Mouse (Mus musculus) limb, embryonic 15.5 days (tissue): Measurements from ENCODE around the gene Acp4. TPM values are rescaled to one million over a fixed set of nuclear protein-coding genes. Genes with fewer than 3 reads are reported as not detected.
"Not testable (repeated sequence)": the region's sequence is repeated elsewhere in the genome, so short reads cannot be mapped to it uniquely, and the experiment has no call there.

Source experiments
- ATAC-seq: fragments of 200-750 bp; cut with Nextera tagmentation; 2 replicates; pipeline ENCODE4 v1.8.0; 2017; ENCODE audit warnings: low read depth, moderate TSS enrichment; ENCODE audit not compliant: insufficient number of reproducible peaks, low FRiP score, low TSS enrichment
- H3K27ac ChIP-seq: fragments of 300-500 bp; sonication (generic); 2 replicates; pipeline ENCODE4 v1.5.1; 2015; ENCODE audit warnings: moderate library complexity, mild to moderate bottlenecking, inconsistent platforms
- H3K27me3 ChIP-seq: fragments of 300-500 bp; sonication (generic); 2 replicates; pipeline ENCODE4 v1.6.1; 2015; ENCODE audit warnings: inconsistent platforms
- H3K36me3 ChIP-seq: fragments of 300-500 bp; sonication (generic); 2 replicates; pipeline ENCODE4 v1.6.1; 2015; ENCODE audit warnings: inconsistent platforms
- H3K4me1 ChIP-seq: fragments of 300-500 bp; sonication (generic); 2 replicates; pipeline ENCODE4 v1.6.1; 2015; ENCODE audit warnings: inconsistent platforms
- H3K4me2 ChIP-seq: fragments of 300-500 bp; sonication (generic); 2 replicates; pipeline ENCODE4 v1.6.1; 2015; ENCODE audit warnings: mild to moderate bottlenecking, inconsistent platforms
- H3K4me3 ChIP-seq: fragments of 300-500 bp; sonication (generic); 2 replicates; pipeline ENCODE4 v1.5.1; 2015; ENCODE audit warnings: mild to moderate bottlenecking, inconsistent platforms
- H3K9ac ChIP-seq: fragments of 300-500 bp; sonication (generic); 2 replicates; pipeline ENCODE4 v1.6.1; 2015; ENCODE audit warnings: inconsistent platforms
- H3K9me3 ChIP-seq: fragments of 300-500 bp; sonication (generic); 2 replicates; pipeline ENCODE4 v1.6.1; 2016; ENCODE audit warnings: inconsistent platforms
- WGBS: fragments of 180-500 bp; shearing (Covaris S2); methylation state at CpG from one replicate; pipeline ENCODE4 v1.1.7; 2015; 5-methylcytosine and 5-hydroxymethylcytosine counted together
- polyA plus RNA-seq: library from polyadenylated mRNA; unstranded; fragments of >200 nt; fragmentation: Nextera tagmentation; extraction: Ambion mirVana; gene quantifications from 2 replicates; pipeline ENCODE4 v1.2.1, GENCODE M21; 2015

The Acp4 gene
- polyA plus RNA-seq, 1 experiment from 2014 or later, result 0.33 TPM

- no peaks in the 10 kb centered on the region for H3K4me1 ChIP-seq
- 53% methylated on average over 2 of the region's 2 CpGs for whole genome bisulfite sequencing
- no peak overlapping the region for H3K4me3 ChIP-seq
- H3K9me3 ChIP-seq, result no peaks in the 10 kb centered on the region
- no peak overlapping the region for H3K4me2 ChIP-seq
- no peak overlapping the region for H3K27ac ChIP-seq
- no peak for ATAC-seq
- H3K36me3 ChIP-seq, result no peaks in the 10 kb centered on the region
- no peak overlapping the region for H3K9ac ChIP-seq
- H3K27me3 ChIP-seq, result no peaks in the 10 kb centered on the region
These were observed 17.3 kb downstream of the Acp4 start for GRCm38 (mm10) chr7:44239913-44240312.

GRCm38 (mm10) chr7:44235909-44236308, 21.3 kb downstream of the Acp4 start, which contains the start of gene Gm36864:
Gene Gm36864, plus strand, starts transcription at chr7:44236177.
- Histone ChIP-seq H3K27me3 (no peaks in the 10 kb centered on the region), H3K36me3 (no peaks in the 10 kb centered on the region), H3K27ac (no peak within 1 kb of the TSS), H3K4me1 (no peaks in the 10 kb centered on the region), H3K4me3 (no peak within 1 kb of the TSS), H3K9ac (no peak within 1 kb of the TSS), H3K9me3 (no peaks in the 10 kb centered on the region), H3K4me2 (no peak within 1 kb of the TSS)
- 73% methylated on average over 3 of the region's 3 CpGs for WGBS
- ATAC-seq, result no peak

- Histone ChIP-seq H3K4me1 (no peaks in the 10 kb centered on the region), H3K9me3 (no peaks in the 10 kb centered on the region), H3K27ac (no peak within 1 kb of the TSS), H3K36me3 (no peaks in the 10 kb centered on the region), H3K27me3 (no peaks in the 10 kb centered on the region), H3K4me3 (no peak within 1 kb of the TSS), H3K9ac (no peak within 1 kb of the TSS), H3K4me2 (no peak within 1 kb of the TSS)
- 35% methylated on average over 1 of the region's 1 CpGs for WGBS
- ATAC-seq, result no peak
These were observed 32.1 kb downstream of the Acp4 start, which contains the start of gene Klk1 for GRCm38 (mm10) chr7:44225076-44225475. Gene Klk1, plus strand, starts transcription at chr7:44225360.

- not testable (repeated sequence) for ATAC-seq, H3K4me1 ChIP-seq, H3K27ac ChIP-seq, H3K27me3 ChIP-seq, H3K4me3 ChIP-seq, H3K4me2 ChIP-seq, H3K9me3 ChIP-seq, H3K9ac ChIP-seq, H3K36me3 ChIP-seq
- 76% methylated on average over 6 of the region's 6 CpGs for WGBS
These were observed 34.8 kb downstream of the Acp4 start for GRCm38 (mm10) chr7:44222335-44222734.

- H3K4me1 ChIP-seq, H3K4me2 ChIP-seq, H3K9ac ChIP-seq, H3K27me3 ChIP-seq, H3K4me3 ChIP-seq, H3K27ac ChIP-seq, ATAC-seq, H3K9me3 ChIP-seq, H3K36me3 ChIP-seq: not testable (repeated sequence)
- 73% methylated on average over 9 of the region's 10 CpGs for WGBS
These were observed 35.6 kb downstream of the Acp4 start for GRCm38 (mm10) chr7:44221601-44222000.

- no peak within 1 kb of the TSS for H3K4me3 ChIP-seq
- ATAC-seq, result no peak
- 0 out of 2 replicates have a peak, but pooled peaks cover 2% of the 10 kb centered on the region for H3K27me3 ChIP-seq
- H3K27ac ChIP-seq, result no peak within 1 kb of the TSS
- H3K4me2 ChIP-seq, result no peak within 1 kb of the TSS
- WGBS, result 72% methylated on average over 1 of the region's 1 CpGs
- H3K9ac ChIP-seq, result no peak within 1 kb of the TSS
- H3K9me3 ChIP-seq, result no peaks in the 10 kb centered on the region
- H3K36me3 ChIP-seq, result no peaks in the 10 kb centered on the region
- no peaks in the 10 kb centered on the region for H3K4me1 ChIP-seq
These were observed 41.5 kb downstream of the Acp4 start, which contains the start of gene Klk1b5 for GRCm38 (mm10) chr7:44215645-44216044. Gene Klk1b5, plus strand, starts transcription at chr7:44215945.

- Histone ChIP-seq H3K4me2 (no peak overlapping the region), H3K27ac (no peak overlapping the region), H3K4me1 (no peaks in the 10 kb centered on the region), H3K9me3 (no peaks in the 10 kb centered on the region), H3K9ac (no peak overlapping the region), H3K27me3 (no peaks in the 10 kb centered on the region), H3K4me3 (no peak overlapping the region), H3K36me3 (no peaks in the 10 kb centered on the region)
- 83% methylated on average over 3 of the region's 3 CpGs for WGBS
- no peak for ATAC-seq
These were observed 48.9 kb downstream of the Acp4 start for GRCm38 (mm10) chr7:44208307-44208706.

GRCm38 (mm10) chr7:44207135-44207534, 50.0 kb downstream of the Acp4 start, which contains the start of gene Klk1b4:
Gene Klk1b4, plus strand, starts transcription at chr7:44207435.
- not testable (repeated sequence) for H3K27ac ChIP-seq, H3K27me3 ChIP-seq, H3K4me1 ChIP-seq, ATAC-seq, H3K9ac ChIP-seq, H3K36me3 ChIP-seq, H3K4me3 ChIP-seq, H3K4me2 ChIP-seq, H3K9me3 ChIP-seq
- 47% methylated on average over 3 of the region's 3 CpGs for WGBS

Other genes starting within 250 kb of the Acp4 start
- gene Klk1b26, start 245.2 kb downstream of the Acp4 start, polyA plus RNA-seq, result 0.31 and 3.5 TPM in 2 replicates
- gene Klk1b27, start 205.1 kb downstream of the Acp4 start, polyA plus RNA-seq, result not detected in 2 replicates
- gene Klk1b21, start 155.1 kb downstream of the Acp4 start, polyA plus RNA-seq, result not detected in 2 replicates
- not detected in 2 replicates for gene Klk1b22, start 144.7 kb downstream of the Acp4 start, polyA plus RNA-seq
- gene Klk1b16, start 120.6 kb downstream of the Acp4 start, polyA plus RNA-seq, result not detected in 2 replicates
- gene Klk1b24, start 69.1 kb downstream of the Acp4 start, polyA plus RNA-seq, result not detected in 2 replicates
- gene Klk1b3, start 59.2 kb downstream of the Acp4 start, polyA plus RNA-seq, result not detected in 2 replicates
- gene Klk1b4, start 49.9 kb downstream of the Acp4 start, polyA plus RNA-seq, result not detected in 2 replicates
- not detected in 2 replicates for gene Klk1b5, start 41.4 kb downstream of the Acp4 start, polyA plus RNA-seq
- gene Klk1, start 32.0 kb downstream of the Acp4 start, polyA plus RNA-seq, result 0.20 TPM in 1 of 2 replicates, not detected in the other
- gene Gm36864, start 21.2 kb downstream of the Acp4 start, polyA plus RNA-seq, result not detected in 2 replicates
- gene 1700028J19Rik, start 10.7 kb downstream of the Acp4 start, polyA plus RNA-seq, result 0.51 and 1.0 TPM in 2 replicates
- 163 and 183 TPM in 2 replicates for gene 2410002F23Rik, start 10.7 kb downstream of the Acp4 start, polyA plus RNA-seq
- not detected in 2 replicates for gene Gm15517, start 4.1 kb upstream of the Acp4 start, polyA plus RNA-seq
- 24.0 and 31.1 TPM in 2 replicates for gene Clec11a, start 49.5 kb upstream of the Acp4 start, polyA plus RNA-seq
- 2.4 and 3.2 TPM in 2 replicates for gene Shank1, start 52.9 kb upstream of the Acp4 start, polyA plus RNA-seq
- gene Syt3, start 126.7 kb upstream of the Acp4 start, polyA plus RNA-seq, result 2.2 and 3.2 TPM in 2 replicates
- gene 1700008O03Rik, start 128.4 kb upstream of the Acp4 start, polyA plus RNA-seq, result 0.43 and 0.58 TPM in 2 replicates
- 0.55 and 0.87 TPM in 2 replicates for gene Lrrc4b, start 171.6 kb upstream of the Acp4 start, polyA plus RNA-seq
- 0.29 and 0.56 TPM in 2 replicates for gene Aspdh, start 208.0 kb upstream of the Acp4 start, polyA plus RNA-seq
- gene Josd2, start 210.6 kb upstream of the Acp4 start, polyA plus RNA-seq, result 92.9 and 121 TPM in 2 replicates
- 103 and 116 TPM in 2 replicates for gene Emc10, start 239.2 kb upstream of the Acp4 start, polyA plus RNA-seq
- gene Fam71e1, start 239.2 kb upstream of the Acp4 start, polyA plus RNA-seq, result 9.7 and 12.8 TPM in 2 replicates